Mouse (Mus musculus) liver, embryonic 14.5 days (tissue): ENCODE data around the gene Ildr2.

Source experiments
- CTCF ChIP-seq: IDR thresholded peaks from 2 replicates; pipeline ENCODE4 v1.5.1; 2016; ENCODE audit warnings: antibody characterized with exemption, low read depth, control low read depth
- EP300 ChIP-seq: IDR thresholded peaks from 2 replicates; pipeline ENCODE4 v1.6.1; 2016; ENCODE audit warnings: antibody characterized with exemption, low read depth

- TF ChIP-seq CTCF (no peak), EP300 (no peak)
Observed at GRCm38 (mm10) chr1:166313637-166314036, 59.7 kb downstream of the Ildr2 start.
